Comparison of ENCODE assay signal across 9 mouse cellular contexts in the genomic region with DNA sequence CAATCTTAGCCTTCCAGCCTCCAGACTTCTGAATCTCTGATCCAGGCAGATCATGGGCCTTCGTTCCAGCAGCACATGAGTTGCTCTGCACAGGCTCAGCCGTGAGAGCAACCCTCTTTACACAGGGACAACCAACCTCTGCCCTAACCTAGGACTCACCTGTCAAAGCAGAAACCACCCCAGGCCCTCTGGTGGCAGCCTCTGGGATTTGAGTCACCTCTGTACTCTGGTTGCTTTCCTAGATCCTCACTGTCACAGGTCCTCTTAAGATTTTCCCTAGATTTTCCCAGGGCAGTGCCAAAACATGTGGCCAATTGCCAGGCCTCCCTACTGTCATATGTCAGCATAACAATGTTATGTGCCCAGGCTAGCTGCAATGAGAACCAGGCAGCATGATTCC.
DNase-seq lines count a peak whose midpoint lies in the region; ATAC-seq and TF ChIP-seq lines count a peak whose summit lies in the region.
"Had no signal": no experiment of that assay in that cellular context is flagged by ENCODE, and none has a peak within 500 bp of the region (broad histone marks: within the 10 kb centered on the region; RNA-seq: fewer than 3 reads in every experiment).

No protein-coding gene starts in this region.

- H3K27me3 ChIP-seq in hindbrain, embryonic 13.5 days: peaks cover 16% of the 10 kb centered on the region; the same call in 1 of the 2 replicates
- H3K27me3 ChIP-seq in hindbrain, embryonic 11.5 days (ENCODE audit: control insufficient read depth, insufficient read depth, low read length): no peaks in the 10 kb centered on the region
- H3K27me3 ChIP-seq in liver, embryonic 14.5 days (ENCODE audit: control insufficient read depth, insufficient read depth, low read length): no peaks in the 10 kb centered on the region
- no peaks in the 10 kb centered on the region for H3K27me3 ChIP-seq in liver, embryonic 11.5 days (replicated peaks; ENCODE audit: control insufficient read depth, insufficient read depth, low read length)

- no peak for ATAC-seq in hindbrain, embryonic 13.5 days (ENCODE audit: low FRiP score)
- no peak for ATAC-seq in hindbrain, embryonic 11.5 days (ENCODE audit: low FRiP score)
- no peak for ATAC-seq in liver, embryonic 14.5 days (ENCODE audit: insufficient read depth)
- no peak for ATAC-seq in liver, embryonic 11.5 days (replicated peaks; ENCODE audit: low FRiP score)

- no peaks in the 10 kb centered on the region for H3K36me3 ChIP-seq in hindbrain, embryonic 13.5 days
- no peaks in the 10 kb centered on the region for H3K36me3 ChIP-seq in hindbrain, embryonic 11.5 days (ENCODE audit: control insufficient read depth, insufficient read depth, low read length)
- no peaks in the 10 kb centered on the region for H3K36me3 ChIP-seq in liver, embryonic 14.5 days (replicated peaks; ENCODE audit: control insufficient read depth, insufficient read depth, low read depth)
- H3K36me3 ChIP-seq in liver, embryonic 11.5 days (ENCODE audit: control insufficient read depth, insufficient read depth, low read length): no peaks in the 10 kb centered on the region
- H3K36me3 ChIP-seq: neural tube, embryonic 15.5 days had no signal

- WGBS in hindbrain, embryonic 13.5 days: 66% methylated on average over 2 of the region's 2 CpGs
- 59% methylated on average over 2 of the region's 2 CpGs for WGBS in hindbrain, embryonic 11.5 days
- 43% methylated on average over 2 of the region's 2 CpGs for WGBS in liver, embryonic 14.5 days (ENCODE audit: insufficient replicate concordance)
- 48% methylated on average over 2 of the region's 2 CpGs for WGBS in liver, embryonic 11.5 days

- H3K4me3 ChIP-seq in hindbrain, embryonic 13.5 days: no peak overlapping the region
- H3K4me3 ChIP-seq in hindbrain, embryonic 11.5 days (ENCODE audit: low read depth, low read length): no peak overlapping the region
- no peak overlapping the region for H3K4me3 ChIP-seq in liver, embryonic 14.5 days (ENCODE audit: insufficient read depth in 1 of 2, low read depth in 2 of 2, low read length in 2 of 2)
- H3K4me3 ChIP-seq in liver, embryonic 11.5 days (ENCODE audit: low read depth, low read length): no peak overlapping the region
- H3K4me3 ChIP-seq: neural tube, embryonic 15.5 days had no signal

- no peak overlapping the region for H3K4me2 ChIP-seq in hindbrain, embryonic 13.5 days
- no peak overlapping the region for H3K4me2 ChIP-seq in hindbrain, embryonic 11.5 days (replicated peaks; ENCODE audit: low read depth, low read length)
- no peak overlapping the region for H3K4me2 ChIP-seq in liver, embryonic 14.5 days (ENCODE audit: low read depth)
- no peak overlapping the region for H3K4me2 ChIP-seq in liver, embryonic 11.5 days
- H3K4me2 ChIP-seq: neural tube, embryonic 15.5 days had no signal

- peak overlapping the region; percentile 8; the same call in 1 of the 2 replicates for H3K9ac ChIP-seq in hindbrain, embryonic 13.5 days
- H3K9ac ChIP-seq in hindbrain, embryonic 11.5 days (ENCODE audit: low read depth, low read length): no peak overlapping the region
- no peak overlapping the region for H3K9ac ChIP-seq in liver, embryonic 14.5 days (replicated peaks)
- H3K9ac ChIP-seq in liver, embryonic 11.5 days (ENCODE audit: low read depth, low read length): no peak overlapping the region
- H3K9ac ChIP-seq: neural tube, embryonic 15.5 days had no signal

- no peaks in the 10 kb centered on the region for H3K9me3 ChIP-seq in hindbrain, embryonic 13.5 days
- H3K9me3 ChIP-seq in hindbrain, embryonic 11.5 days (ENCODE audit: control insufficient read depth, low read length): no peaks in the 10 kb centered on the region
- no peaks in the 10 kb centered on the region for H3K9me3 ChIP-seq in liver, embryonic 14.5 days (ENCODE audit: control insufficient read depth, low read length)
- H3K9me3 ChIP-seq in liver, embryonic 11.5 days (ENCODE audit: control insufficient read depth, low read length): no peaks in the 10 kb centered on the region
- H3K9me3 ChIP-seq: neural tube, embryonic 15.5 days had no signal

- peaks cover 7% of the 10 kb centered on the region for H3K4me1 ChIP-seq in hindbrain, embryonic 13.5 days (replicated peaks)
- H3K4me1 ChIP-seq in hindbrain, embryonic 11.5 days (replicated peaks; ENCODE audit: control insufficient read depth, insufficient read depth, low read length): no peaks in the 10 kb centered on the region
- no peaks in the 10 kb centered on the region for H3K4me1 ChIP-seq in liver, embryonic 14.5 days (replicated peaks; ENCODE audit: control insufficient read depth in 2 of 2, insufficient read depth in 2 of 2, low read length in 1 of 2)
- H3K4me1 ChIP-seq in liver, embryonic 11.5 days (replicated peaks; ENCODE audit: control insufficient read depth, insufficient read depth, low read length): peaks cover under 1% of the 10 kb centered on the region

- TF ChIP-seq CTCF in liver, embryonic 14.5 days (IDR thresholded peaks at IDR 0.05; ENCODE audit: low read depth): peak; percentile 44

- no peak overlapping the region for H3K27ac ChIP-seq in hindbrain, embryonic 13.5 days
- no peak overlapping the region for H3K27ac ChIP-seq in hindbrain, embryonic 11.5 days (ENCODE audit: low read depth, low read length)
- no peak overlapping the region for H3K27ac ChIP-seq in liver, embryonic 14.5 days
- no peak overlapping the region for H3K27ac ChIP-seq in liver, embryonic 11.5 days (ENCODE audit: low read depth, low read length)
- H3K27ac ChIP-seq: neural tube, embryonic 15.5 days had no signal

- TF ChIP-seq EP300 in liver, embryonic 14.5 days (IDR thresholded peaks at IDR 0.05; ENCODE audit: low read depth): no peak

- DNase-seq in hindbrain, embryonic 11.5 days (ENCODE audit: low spot score): no peak
- DNase-seq in liver, embryonic 14.5 days (ENCODE audit: low read depth in 3 of 3, low spot score in 3 of 3): no peak
- DNase-seq in liver, embryonic 11.5 days (ENCODE audit: low spot score): no peak
- DNase-seq in NIH3T3 (ENCODE audit: low read depth): peak; percentile 2
- peak; percentile 33 to 81 for DNase-seq in kidney, postnatal 36 days
- no peak for DNase-seq in embryo, embryonic 9.5 days (ENCODE audit: extremely low spot score)
- DNase-seq: heart, postnatal 36 days had no signal

Comparison
In these comparisons a context has a peak if more than half of its experiments do, and no peak if none do; other contexts are left out.
1. DNase-seq: peak in NIH3T3 (single experiment) and kidney, postnatal 36 days (2 of 2); none in hindbrain, embryonic 11.5 days (single experiment), liver, embryonic 14.5 days (0 of 3), liver, embryonic 11.5 days (single experiment) and embryo, embryonic 9.5 days (single experiment).